Mouse (Mus musculus) brown adipose tissue, adult 24 weeks (tissue): ENCODE measurements around the gene Ptcd1. TPM values are rescaled to one million over a fixed set of nuclear protein-coding genes. Genes with fewer than 3 reads are reported as not detected.
A peak's percentile ranks its signal among the peaks of the same experiment; 100 is the strongest.

Experiments used
- H3K27ac ChIP-seq: fragments of 200-500 bp; replicated peaks from 2 replicates; pipeline ENCODE4 v1.5.1; 2012; ENCODE audit warnings: low read depth, mild to moderate bottlenecking, low read length
- H3K4me1 ChIP-seq: fragments of 200-500 bp; 2 replicates; pipeline ENCODE4 v1.6.1; 2012; ENCODE audit warnings: low read length, mixed read lengths; ENCODE audit not compliant: control insufficient read depth, insufficient read depth, insufficient read length
- H3K4me3 ChIP-seq: fragments of 200-500 bp; 2 replicates; pipeline ENCODE4 v1.5.1; 2012; ENCODE audit warnings: low read depth, mild to moderate bottlenecking, low read length, moderate library complexity; ENCODE audit not compliant: insufficient read depth
- polyA plus RNA-seq: library from polyadenylated mRNA; stranded (reverse); fragments of >200 nt; gene quantifications from 2 replicates; pipeline ENCODE4 v1.2.4, GENCODE M21; 2012; ENCODE audit not compliant: missing spikeins, insufficient read depth, insufficient read length

Gene Ptcd1
- polyA plus RNA-seq, 1 experiment = 17.8 TPM

DNA sequence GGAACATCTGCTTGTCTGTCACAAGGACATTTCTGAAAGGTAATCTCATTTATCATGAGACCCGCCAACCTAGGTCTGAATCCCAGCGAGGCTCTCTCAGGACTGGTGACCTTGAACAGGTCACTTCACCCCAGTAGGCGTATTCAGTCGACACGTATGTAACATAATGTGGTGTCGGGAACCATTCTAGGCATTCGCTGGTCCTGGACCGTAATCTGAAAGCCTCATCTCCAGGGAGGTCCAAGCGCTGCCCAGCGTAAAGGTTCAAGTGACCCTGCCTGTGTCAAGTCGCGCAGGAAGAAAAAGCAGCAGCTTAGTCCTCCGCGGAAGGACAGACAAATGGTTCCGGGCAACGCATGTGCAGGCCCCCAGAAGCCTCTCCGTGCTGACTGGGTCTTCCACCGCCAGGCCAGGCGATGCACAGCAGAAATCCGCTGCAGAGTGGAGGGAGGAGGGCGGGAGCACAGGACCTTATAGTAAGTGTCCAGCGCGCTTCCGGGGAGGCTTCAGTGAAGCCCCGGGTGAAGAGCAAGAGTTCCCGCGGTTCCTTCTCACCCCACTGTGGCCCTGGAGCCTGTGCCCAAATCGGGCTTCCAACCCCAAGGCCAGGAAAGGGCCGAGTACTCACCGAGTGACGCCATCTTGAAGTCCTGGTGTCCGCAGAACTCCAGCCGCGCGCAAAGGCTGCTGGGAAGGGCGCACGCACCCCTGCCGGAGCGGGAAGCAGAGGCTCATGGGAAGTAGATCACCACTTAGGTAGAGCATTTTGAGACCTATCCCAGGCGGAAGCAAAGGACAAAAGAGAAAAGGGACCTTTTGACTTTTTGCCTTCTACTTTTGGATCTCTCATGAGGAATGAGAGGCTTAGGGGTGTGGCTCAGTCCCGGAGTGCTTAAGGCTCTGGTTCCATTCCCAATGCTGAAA, 24.2 kb upstream of the Ptcd1 start:
- Histone ChIP-seq H3K4me3 (peak overlapping the region; percentile 85), H3K27ac (peak overlapping the region; percentile 94), H3K4me1 (no peaks in the 10 kb centered on the region; the same call in 1 of the 2 replicates)

DNA sequence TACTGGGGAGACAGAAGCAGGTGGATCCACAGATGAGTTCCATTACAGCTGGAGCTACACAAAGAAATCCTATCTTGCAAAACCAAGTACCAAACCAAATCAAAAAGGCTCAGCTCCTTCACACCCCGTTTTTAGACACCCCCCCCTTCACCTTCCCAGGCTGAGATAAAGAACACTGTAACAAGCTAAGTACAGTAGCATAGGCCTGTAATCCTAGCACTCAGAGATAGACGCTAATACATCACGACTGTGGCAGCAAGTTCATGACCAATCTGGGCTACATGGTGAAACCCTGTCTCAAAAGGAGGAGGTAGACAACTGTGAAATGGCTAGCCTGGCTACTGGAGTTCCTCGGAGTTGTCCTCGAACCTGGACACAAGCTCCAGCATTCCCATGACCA, 23.5 kb upstream of the Ptcd1 start:
- H3K27ac ChIP-seq = peak overlapping the region; percentile 94
- H3K4me1 ChIP-seq = no peaks in the 10 kb centered on the region; the same call in 1 of the 2 replicates
- peak overlapping the region; percentile 85 for H3K4me3 ChIP-seq

DNA sequence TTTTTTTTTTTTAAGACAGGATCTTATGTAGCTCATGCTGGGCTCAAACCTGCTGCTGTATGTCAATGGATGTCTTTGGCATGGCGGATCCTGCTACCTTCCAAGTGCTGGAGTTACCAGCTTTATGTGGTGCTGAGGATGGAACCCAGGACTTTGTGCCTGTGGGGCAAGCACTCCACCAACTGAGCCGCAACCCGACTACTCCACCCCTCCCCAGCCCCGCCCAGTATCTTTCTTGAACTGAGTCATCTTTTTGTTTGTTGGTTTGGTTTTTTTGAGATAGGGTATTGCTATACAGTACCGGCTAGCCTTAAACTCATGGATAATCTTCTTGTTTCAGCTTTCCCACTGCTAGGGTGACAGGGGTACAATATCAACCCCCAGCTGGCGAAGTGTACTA, 22.5 kb upstream of the Ptcd1 start:
- Histone ChIP-seq H3K4me1 (no peaks in the 10 kb centered on the region; the same call in 1 of the 2 replicates), H3K27ac (no peak overlapping the region), H3K4me3 (peak overlapping the region; percentile 85; the same call in 1 of the 2 replicates)

DNA sequence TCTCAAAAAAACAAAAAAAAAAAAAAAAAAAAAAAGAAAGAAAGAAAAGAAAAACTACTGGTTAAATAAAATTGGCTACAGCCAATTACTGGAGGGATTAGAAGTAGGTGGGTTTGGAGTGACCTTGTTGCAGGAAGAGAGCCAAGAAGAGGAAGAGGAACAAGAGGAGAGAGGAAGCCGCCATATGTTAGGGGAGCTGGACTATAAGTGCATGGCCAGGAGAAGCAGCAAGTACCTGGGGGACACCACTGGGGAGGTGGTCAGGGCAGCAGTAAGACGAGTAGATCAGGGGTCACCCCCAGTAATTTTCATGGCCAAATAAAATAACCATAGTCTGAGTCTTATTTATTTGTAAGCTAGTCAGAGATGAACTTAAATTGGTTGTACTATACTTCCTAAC, 18.3 kb upstream of the Ptcd1 start:
- H3K4me1 ChIP-seq = no peaks in the 10 kb centered on the region; the same call in 1 of the 2 replicates
- no peak overlapping the region for H3K4me3 ChIP-seq
- H3K27ac ChIP-seq = no peak overlapping the region

DNA sequence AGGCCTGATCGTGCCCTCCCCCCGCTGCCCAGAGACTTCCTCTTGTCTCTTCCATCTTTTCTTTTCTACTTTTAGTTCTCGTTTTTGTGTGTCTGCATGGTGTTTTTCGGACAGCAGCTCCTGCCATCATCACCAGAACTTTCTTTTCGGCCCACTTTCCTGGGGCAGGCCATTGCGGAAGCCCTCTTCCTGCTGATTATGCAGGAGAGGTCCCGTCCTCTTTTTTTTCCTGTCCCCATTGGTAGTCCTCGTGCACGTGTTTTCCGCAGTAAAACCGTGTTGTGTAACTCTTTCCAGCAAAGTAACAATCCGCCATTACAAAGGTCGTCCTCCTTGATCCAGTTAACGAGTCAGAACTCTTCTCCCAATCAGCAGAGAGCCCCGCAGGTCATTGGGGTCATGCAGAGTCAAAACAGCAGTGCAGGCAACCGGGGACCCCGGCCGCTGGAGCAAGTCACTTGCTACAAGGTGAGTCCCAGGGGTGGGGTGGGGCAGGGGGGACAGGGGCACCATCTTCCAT, 11.6 kb upstream of the Ptcd1 start:
- Histone ChIP-seq H3K27ac (no peak overlapping the region), H3K4me3 (no peak overlapping the region), H3K4me1 (no peaks in the 10 kb centered on the region)

DNA sequence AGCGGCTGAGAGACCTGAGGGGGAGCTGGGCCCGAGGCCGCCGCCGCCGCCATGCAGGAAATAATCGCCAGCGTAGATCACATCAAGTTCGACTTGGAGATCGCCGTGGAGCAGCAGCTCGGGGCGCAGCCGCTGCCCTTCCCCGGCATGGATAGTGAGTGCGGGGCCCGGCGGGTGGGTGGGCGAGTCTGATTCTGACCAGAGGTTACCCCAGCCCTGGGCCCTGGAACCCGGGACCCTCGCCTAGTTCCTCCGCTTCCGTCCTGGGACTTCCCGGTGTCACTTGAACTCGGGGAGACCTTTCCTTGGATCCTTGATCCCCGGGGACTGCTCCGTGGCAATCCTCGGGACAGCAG, 376 bp upstream of the Ptcd1 start:
- H3K27ac ChIP-seq = peak overlapping the region; percentile 40; the same call in 1 of the 2 replicates

DNA sequence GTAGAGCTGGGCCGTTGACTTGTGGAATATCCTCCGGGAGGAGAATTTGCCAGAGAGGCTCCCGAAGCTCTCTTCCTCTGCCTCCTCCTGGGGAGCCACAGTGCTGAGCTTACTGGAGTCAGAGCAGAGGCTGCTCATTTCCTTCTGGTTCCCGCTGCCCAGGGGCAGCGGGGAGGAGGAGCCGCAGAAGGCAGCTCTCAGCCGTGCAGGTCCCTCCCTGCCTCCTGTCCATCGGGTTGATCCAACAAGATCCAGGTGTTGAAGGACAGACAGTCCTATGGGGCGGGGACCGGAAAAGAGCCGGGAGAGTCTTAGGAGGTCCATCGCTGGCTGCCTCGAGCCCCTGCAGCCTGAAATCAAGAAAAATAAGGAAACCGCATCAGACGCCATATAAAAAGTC, 1.7 kb downstream of the Ptcd1 start:
- peaks cover 7% of the 10 kb centered on the region for H3K4me1 ChIP-seq
- H3K27ac ChIP-seq = peak overlapping the region; percentile 78
- H3K4me3 ChIP-seq = peak overlapping the region; percentile 45

More for the DNA sequence above, 376 bp upstream of the Ptcd1 start:
- Histone ChIP-seq H3K4me3 (peak overlapping the region; percentile 82), H3K4me1 (peaks cover 7% of the 10 kb centered on the region)

DNA sequence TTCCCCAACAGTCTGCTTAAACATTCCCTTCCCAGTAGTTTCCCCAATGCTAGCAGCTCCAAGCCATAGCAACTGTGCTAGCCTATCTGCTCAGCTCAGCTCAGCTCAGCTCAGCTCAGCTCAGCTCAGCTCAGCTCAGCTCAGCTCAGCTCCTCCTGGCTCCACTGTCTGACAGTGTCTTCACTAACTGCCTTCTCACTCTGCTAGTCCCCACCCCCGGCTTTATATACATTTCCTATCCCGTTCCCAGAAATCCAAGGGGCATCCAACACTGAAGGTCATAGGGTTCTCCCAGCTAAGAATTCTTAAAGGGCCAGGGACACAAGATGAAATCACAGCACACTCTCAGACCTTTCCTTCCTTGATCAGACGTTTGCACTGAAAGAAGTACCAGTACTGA, 2.2 kb downstream of the Ptcd1 start:
- Histone ChIP-seq H3K4me1 (peaks cover 7% of the 10 kb centered on the region), H3K4me3 (peak overlapping the region; percentile 45), H3K27ac (peak overlapping the region; percentile 78)

DNA sequence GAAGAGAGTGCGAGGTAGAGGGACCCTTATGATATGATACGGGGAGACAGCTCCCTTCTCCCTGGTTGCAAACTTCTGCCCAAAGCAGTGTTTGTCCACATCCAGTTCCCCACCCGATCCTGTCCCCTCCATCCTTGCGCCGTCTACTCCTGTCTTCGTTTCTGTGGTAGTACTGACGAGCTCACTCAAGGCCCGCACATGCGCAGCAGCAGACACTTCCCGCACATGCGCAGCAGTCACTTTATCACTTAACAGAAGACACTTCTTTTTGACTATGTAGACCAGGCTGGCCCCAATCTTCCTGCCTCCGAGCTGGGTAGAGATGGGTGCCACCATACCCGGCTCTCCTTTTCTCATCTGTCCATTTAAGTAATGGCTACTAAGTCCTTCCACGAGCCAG, 5.5 kb downstream of the Ptcd1 start:
- H3K4me1 ChIP-seq = peaks cover 7% of the 10 kb centered on the region
- no peak overlapping the region for H3K4me3 ChIP-seq
- H3K27ac ChIP-seq = no peak overlapping the region

DNA sequence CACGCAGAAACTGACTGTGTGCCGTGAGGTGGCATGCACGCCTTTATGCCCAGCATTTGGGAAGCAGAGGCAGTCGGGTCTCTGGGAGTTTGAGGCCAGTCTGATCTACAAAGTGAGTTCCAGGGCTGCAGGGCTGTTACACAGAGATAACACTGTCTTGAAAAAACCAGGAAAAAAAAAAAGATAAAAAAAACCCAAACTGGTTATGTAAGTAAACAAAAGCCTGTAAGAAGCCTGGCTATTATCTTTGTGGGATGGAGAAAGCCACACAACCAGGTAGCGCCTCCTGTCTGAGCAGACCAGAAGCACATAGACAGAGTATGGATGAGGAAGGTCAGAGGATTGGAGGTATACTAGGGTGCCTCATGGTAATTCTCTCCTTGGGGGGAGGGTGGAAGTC, 14.2 kb downstream of the Ptcd1 start:
- Histone ChIP-seq H3K4me3 (no peak overlapping the region), H3K27ac (no peak overlapping the region), H3K4me1 (no peaks in the 10 kb centered on the region)

DNA sequence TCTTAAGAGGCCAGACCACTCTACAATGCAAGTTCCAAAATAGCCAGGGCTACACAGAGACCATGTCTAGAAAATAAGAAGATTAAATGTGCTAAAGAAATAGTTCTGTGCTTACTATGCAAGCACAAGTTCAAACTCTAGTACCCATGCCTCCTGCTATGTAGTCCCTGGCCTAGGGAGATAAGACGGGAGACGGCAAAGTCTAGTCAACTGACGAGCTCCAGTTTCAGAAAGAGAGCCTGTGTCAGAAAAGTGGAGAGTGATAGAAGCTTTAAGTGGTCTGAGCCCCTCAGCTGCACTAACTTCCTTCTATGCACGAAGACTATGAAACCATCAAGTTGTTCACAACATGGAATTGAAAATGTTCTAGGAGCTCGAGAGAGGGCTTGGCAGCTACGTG, 17.6 kb downstream of the Ptcd1 start:
- Histone ChIP-seq H3K4me1 (no peaks in the 10 kb centered on the region), H3K27ac (no peak overlapping the region), H3K4me3 (no peak overlapping the region)

DNA sequence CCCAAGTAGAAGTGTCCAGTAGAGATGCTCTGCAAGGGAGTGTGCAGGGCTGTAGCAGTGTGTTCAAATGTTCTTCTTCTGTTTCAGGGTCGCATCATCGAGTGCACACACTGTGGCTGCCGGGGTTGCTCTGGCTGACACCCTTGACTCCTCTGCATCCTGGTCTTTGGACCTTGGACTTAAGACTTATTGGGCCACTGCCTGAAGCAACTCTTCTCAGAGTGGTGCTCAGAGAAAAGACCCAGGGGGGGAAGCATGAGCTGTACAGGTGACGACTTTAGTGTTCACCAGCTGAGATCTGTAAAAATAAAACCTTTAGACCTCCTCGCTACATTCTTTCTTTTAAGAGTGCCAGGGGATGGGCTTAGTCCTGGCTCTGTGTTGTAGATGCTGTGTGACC, 19.2 kb downstream of the Ptcd1 start:
- Histone ChIP-seq H3K27ac (no peak overlapping the region), H3K4me3 (no peak overlapping the region)

DNA sequence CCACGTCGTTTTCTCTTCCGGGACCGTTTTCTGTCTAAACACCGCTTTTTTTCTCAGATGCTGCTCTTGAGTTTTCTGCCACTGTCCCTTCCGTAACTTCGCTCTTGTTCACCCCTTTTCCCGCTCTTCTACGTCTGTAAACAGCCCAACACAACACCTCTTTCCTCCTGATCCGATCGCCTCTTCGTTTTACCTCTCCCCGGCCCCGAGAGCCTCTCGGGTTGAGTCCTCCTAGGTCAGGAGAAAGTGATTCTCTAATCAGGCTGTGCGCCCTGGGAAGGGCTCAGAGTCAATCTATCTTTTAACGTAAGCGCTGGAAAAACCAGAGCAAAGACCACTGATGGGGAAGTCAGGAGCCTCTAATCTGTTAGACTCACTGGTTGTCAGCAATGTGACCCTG, 26.3 kb downstream of the Ptcd1 start:
- Histone ChIP-seq H3K4me1 (peaks cover 4% of the 10 kb centered on the region), H3K27ac (peak overlapping the region; percentile 87), H3K4me3 (peak overlapping the region; percentile 80)

More for the DNA sequence above, 19.2 kb downstream of the Ptcd1 start:
- no peaks in the 10 kb centered on the region for H3K4me1 ChIP-seq

DNA sequence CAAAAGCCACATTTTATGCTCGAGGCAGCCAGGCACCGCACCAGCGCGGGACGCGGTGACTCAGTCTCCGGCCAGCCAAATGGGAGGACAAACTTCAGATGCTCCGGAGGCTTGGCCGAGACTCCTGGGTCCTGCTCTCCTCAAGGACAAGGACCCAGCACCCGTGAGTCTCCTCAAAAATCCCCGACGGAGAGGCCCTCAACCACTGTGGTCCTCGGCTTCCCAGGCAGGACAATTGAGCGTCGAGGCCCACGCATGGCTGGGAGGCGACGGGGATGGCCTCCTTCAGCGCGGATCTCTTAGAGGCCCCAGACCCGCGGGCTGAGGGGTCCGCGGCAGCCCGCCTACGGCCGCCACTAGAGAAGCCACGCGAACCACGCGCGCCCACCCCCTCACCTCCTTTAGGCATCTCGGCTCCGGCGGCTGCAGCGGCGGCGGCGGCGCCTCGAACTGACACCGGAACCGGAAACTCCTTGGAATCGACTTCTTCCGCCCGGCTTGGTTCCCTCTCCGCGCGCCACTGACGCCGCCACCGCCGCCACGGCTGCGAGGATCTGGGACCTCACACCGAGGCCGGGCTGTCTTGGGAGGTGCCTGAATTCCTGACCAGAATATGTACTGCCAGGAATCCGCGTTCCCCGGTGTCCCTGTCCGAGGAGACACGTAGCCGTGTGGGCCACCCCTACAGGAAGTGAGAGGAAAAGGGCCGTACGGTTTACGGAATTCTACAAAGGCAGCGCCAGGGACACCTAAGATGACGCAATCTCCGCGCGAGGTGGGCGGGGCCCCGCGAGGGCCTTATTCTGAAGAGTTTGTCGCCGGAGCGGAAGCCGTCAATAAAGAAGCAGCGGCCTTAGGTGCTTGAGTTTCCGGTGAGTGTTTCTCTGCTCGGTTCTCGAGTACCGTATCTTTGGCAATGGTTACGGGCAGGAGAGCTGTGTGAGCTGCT, 27.1 kb downstream of the Ptcd1 start, which contains the start of the genes Pdap1 and Bud31:
TSS of gene Pdap1 (minus strand) at position 668 of the 949 bp plus-strand sequence.
TSS of gene Bud31 (plus strand) at position 792 of the 949 bp plus-strand sequence.
- Histone ChIP-seq H3K27ac (peak within 1 kb of the TSS; percentile 96), H3K4me1 (peaks cover 4% of the 10 kb centered on the region), H3K4me3 (peak within 1 kb of the TSS; percentile 95)

DNA sequence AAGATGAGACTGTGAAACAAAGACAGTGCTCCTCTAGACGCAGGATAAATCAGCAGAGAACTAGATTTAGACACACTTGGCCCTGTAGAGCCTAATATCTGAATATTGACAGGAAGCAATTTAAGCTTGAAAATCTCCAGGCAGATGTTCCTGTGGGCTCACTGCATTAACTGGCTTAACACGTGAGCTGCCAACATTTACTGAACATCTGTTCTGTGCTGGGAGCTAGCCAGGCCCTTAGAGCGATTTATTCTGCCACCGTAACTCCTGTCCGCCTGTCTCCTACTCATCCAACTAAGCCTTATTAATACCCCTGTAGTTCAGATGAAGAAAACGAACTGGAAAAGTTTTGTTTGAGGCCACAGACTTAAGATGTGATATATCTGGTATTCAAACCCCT, 28.1 kb downstream of the Ptcd1 start:
- Histone ChIP-seq H3K4me1 (peaks cover 4% of the 10 kb centered on the region), H3K4me3 (peak overlapping the region; percentile 95), H3K27ac (no peak overlapping the region)
